Mouse (Mus musculus) brain, embryonic 14.5 days (tissue): ENCODE measurements at regions not wholly inside any gene's neighbourhood (a gene's known extent, or its start where the extent isn't known, plus 50 kb on each side); places are given as distances from the start of the nearest gene placed in this dataset.

ENCODE experiments used
- CTCF ChIP-seq: fragments of 200-500 bp; IDR thresholded peaks from 2 replicates; pipeline ENCODE4 v1.5.1; 2012; ENCODE audit warnings: inconsistent platforms, mild to moderate bottlenecking, moderate library complexity, borderline replicate concordance; ENCODE audit not compliant: insufficient read depth, insufficient read length; ENCODE audit errors: extremely low read depth
- POLR2A ChIP-seq: fragments of 200-500 bp; IDR thresholded peaks from 2 replicates; pipeline ENCODE4 v1.6.1; 2012; ENCODE audit warnings: mild to moderate bottlenecking, inconsistent platforms, borderline replicate concordance; ENCODE audit not compliant: poor library complexity, insufficient read depth, insufficient read length, severe bottlenecking; ENCODE audit errors: extremely low read depth

GRCm38 (mm10) chr7:51068376-51068775, 442.5 kb upstream of the Ano5 start:
- TF ChIP-seq CTCF (no peak), POLR2A (no peak)
